Mouse (Mus musculus) left cerebral cortex, adult 9 months (tissue): ENCODE measurements at regions not wholly inside any gene's neighbourhood (a gene's known extent, or its start where the extent isn't known, plus 50 kb on each side); places are given as distances from the start of the nearest gene placed in this dataset.
A peak's percentile ranks its signal among the peaks of the same experiment; 100 is the strongest.

Experiments
- DNase-seq, 2 experiments: peaks; one replicate each; pipeline ENCODE4 v3.0.0; 2022; ENCODE audit warnings: low spot score in 2 of 2

GRCm38 (mm10) chr8:97733338-97733737, 1682.9 kb downstream of the Cdh8 start:
- peak; percentile 1 to 9 for DNase-seq

- no peak for DNase-seq
Observed at GRCm38 (mm10) chr8:97722627-97723026, 1693.6 kb downstream of the Cdh8 start.

- no peak for DNase-seq
Observed at GRCm38 (mm10) chr8:97701706-97702105, 1714.6 kb downstream of the Cdh8 start.

- no peak for DNase-seq
Observed at GRCm38 (mm10) chr8:97664404-97664803, 1751.9 kb downstream of the Cdh8 start.

- no peak for DNase-seq
Observed at GRCm38 (mm10) chr8:97662144-97662543, 1754.1 kb downstream of the Cdh8 start.

- no peak for DNase-seq
Observed at GRCm38 (mm10) chr8:97651802-97652201, 1763.5 kb upstream of the Got2 start.

GRCm38 (mm10) chr8:97632980-97633379, 1744.6 kb upstream of the Got2 start:
- DNase-seq, result no peak
